Mouse (Mus musculus): ENCODE measurements at regions not wholly inside any gene's neighbourhood (a gene's known extent, or its start where the extent isn't known, plus 50 kb on each side); places are given as distances from the start of the nearest gene placed in this dataset.
"Not testable (repeated sequence)": the region's sequence is repeated elsewhere in the genome, so short reads cannot be mapped to it uniquely, and the experiment has no call there.

GRCm38 (mm10) chr4:28064935-28065334, 748.0 kb upstream of the Epha7 start:
- no peak for DNase-seq (ENCODE audit: low read depth, low spot score)

GRCm38 (mm10) chr4:28065828-28066227, 747.1 kb upstream of the Epha7 start:
- DNase-seq (ENCODE audit: low read depth, low spot score): no peak
- 24% methylated on average over 1 of the region's 1 CpGs for WGBS

DNA sequence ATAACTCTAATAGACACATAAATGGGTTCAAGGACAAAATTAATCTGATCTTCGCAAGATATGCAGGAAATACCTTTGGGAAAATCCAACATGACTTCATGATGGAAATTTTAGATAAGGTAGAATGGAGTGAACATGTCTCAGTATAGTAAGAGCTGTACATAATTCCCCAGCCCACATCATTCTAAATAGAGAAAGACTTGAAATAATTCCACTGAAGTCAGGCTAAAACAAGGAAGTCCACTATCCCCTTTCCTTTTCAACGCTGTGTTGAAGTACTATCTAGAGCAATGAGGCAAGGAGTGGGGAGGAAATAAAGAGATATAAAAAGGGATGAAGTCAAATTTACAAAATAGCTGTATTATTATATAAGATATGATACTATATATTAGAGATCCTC, 733.9 kb upstream of the Epha7 start:
- DNase-seq (ENCODE audit: low read depth, low spot score): no peak
- WGBS: 73% methylated on average over 2 of the region's 2 CpGs

DNA sequence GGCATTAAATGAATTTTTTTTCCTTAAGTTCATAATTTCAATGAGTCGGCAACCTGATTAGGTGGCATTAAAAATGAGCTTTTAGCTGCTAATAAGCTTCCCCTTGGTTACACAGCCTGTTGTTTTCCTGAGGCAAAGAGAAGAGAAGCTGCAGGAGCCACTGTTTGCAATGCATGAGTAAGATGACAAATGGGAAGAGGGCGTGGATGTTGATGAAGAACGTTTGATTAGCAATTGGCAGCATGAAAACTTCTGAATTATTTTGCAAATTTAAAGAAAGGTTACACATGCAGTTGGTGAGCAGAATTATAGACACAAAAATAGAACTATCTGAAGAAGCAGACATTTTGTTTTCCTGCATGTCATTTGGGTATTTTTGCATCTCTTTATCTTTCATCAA, 720.1 kb upstream of the Epha7 start:
- 49% methylated on average over 3 of the region's 3 CpGs for WGBS
- DNase-seq (ENCODE audit: low read depth, low spot score): no peak

DNA sequence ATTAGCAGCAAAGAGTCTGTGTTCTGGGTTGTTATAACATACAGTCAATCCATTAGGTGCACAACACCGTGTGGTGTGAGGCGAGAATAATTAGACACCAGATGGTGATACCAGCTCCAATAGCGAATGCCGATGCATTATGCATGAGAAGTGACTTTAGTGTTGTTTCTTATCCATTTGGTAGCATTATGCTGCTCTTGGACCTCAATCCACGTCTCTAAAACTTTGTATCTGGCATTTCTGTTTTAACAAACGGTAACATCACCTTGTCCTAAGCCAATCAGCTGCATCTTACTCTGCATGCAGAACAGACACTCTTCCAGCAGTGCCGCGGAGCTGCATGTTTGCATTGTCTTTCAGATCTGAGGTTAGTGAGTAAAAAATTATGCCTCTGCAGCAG, 669.8 kb upstream of the Epha7 start:
- 80% methylated on average over 8 of the region's 8 CpGs for WGBS

GRCm38 (mm10) chr4:28155116-28155515, 657.8 kb upstream of the Epha7 start:
- no peak for DNase-seq (ENCODE audit: low read depth, low spot score)
- 57% methylated on average over 2 of the region's 2 CpGs for WGBS

More for the DNA sequence above, 669.8 kb upstream of the Epha7 start:
- no peak for DNase-seq (ENCODE audit: low read depth, low spot score)

- peak; percentile 87 for DNase-seq (ENCODE audit: low read depth, low spot score)
- WGBS: 70% methylated on average over 3 of the region's 3 CpGs
Observed at GRCm38 (mm10) chr4:28176771-28177170, 636.2 kb upstream of the Epha7 start.

- no peak for DNase-seq (ENCODE audit: low read depth, low spot score)
- WGBS: 71% methylated on average over 5 of the region's 5 CpGs
Observed at GRCm38 (mm10) chr4:28190861-28191260, 622.1 kb upstream of the Epha7 start.

- DNase-seq (ENCODE audit: low read depth, low spot score): no peak
- WGBS: 79% methylated on average over 2 of the region's 2 CpGs
Observed at GRCm38 (mm10) chr4:28227594-28228208, 585.2 kb upstream of the Epha7 start.

- DNase-seq (ENCODE audit: low read depth, low spot score): not testable (repeated sequence)
Observed at GRCm38 (mm10) chr4:28235516-28235915, 577.4 kb upstream of the Epha7 start.

GRCm38 (mm10) chr4:28242272-28242671, 570.7 kb upstream of the Epha7 start:
- DNase-seq (ENCODE audit: low read depth, low spot score): no peak
- 88% methylated on average over 1 of the region's 1 CpGs for WGBS
